Mouse (Mus musculus): ENCODE measurements around the gene Tmem156. TPM values are rescaled to one million over a fixed set of nuclear protein-coding genes. Genes with fewer than 3 reads are reported as not detected.

The Tmem156 gene
- polyA plus RNA-seq, 1 experiment from 2014 or later: not detected

GRCm38 (mm10) chr5:65011901-65012573, 79.9 kb downstream of the Tmem156 start:
- no peak for ATAC-seq
- no peaks in the 10 kb centered on the region for H3K9me3 ChIP-seq (replicated peaks; ENCODE audit: control insufficient read depth, low read length, poor library complexity, severe bottlenecking)
- WGBS: 87% methylated on average over 7 of the region's 7 CpGs
- H3K9ac ChIP-seq (ENCODE audit: low read depth, low read length): no peak overlapping the region
- H3K4me3 ChIP-seq (ENCODE audit: low read depth, low read length): no peak overlapping the region
- no peaks in the 10 kb centered on the region for H3K27me3 ChIP-seq (ENCODE audit: control insufficient read depth, insufficient read depth, low read depth, low read length)
- H3K36me3 ChIP-seq (ENCODE audit: control insufficient read depth, insufficient read depth, low read length): no peaks in the 10 kb centered on the region
- no peaks in the 10 kb centered on the region for H3K4me1 ChIP-seq (ENCODE audit: control insufficient read depth, insufficient read depth, low read length)
- no peak overlapping the region for H3K27ac ChIP-seq (ENCODE audit: low read length)
- no peak overlapping the region for H3K4me2 ChIP-seq (ENCODE audit: low read length)

- Histone ChIP-seq H3K27ac (ENCODE audit: low read length) (peak overlapping the region; percentile 63; the same call in 1 of the 2 replicates), H3K4me3 (ENCODE audit: low read depth, low read length) (no peak overlapping the region), H3K36me3 (ENCODE audit: control insufficient read depth, insufficient read depth, low read length) (no peaks in the 10 kb centered on the region), H3K9me3 (replicated peaks; ENCODE audit: control insufficient read depth, low read length, poor library complexity, severe bottlenecking) (no peaks in the 10 kb centered on the region), H3K4me1 (ENCODE audit: control insufficient read depth, insufficient read depth, low read length) (peaks cover 8% of the 10 kb centered on the region; the same call in 1 of the 2 replicates), H3K27me3 (ENCODE audit: control insufficient read depth, insufficient read depth, low read depth, low read length) (no peaks in the 10 kb centered on the region), H3K4me2 (ENCODE audit: low read length) (no peak overlapping the region), H3K9ac (ENCODE audit: low read depth, low read length) (no peak overlapping the region)
- peak; percentile 49; the same call in 1 of the 2 replicates for ATAC-seq
- 29% methylated on average over 4 of the region's 4 CpGs for WGBS
Observed at GRCm38 (mm10) chr5:65006011-65006491, 85.9 kb downstream of the Tmem156 start.

- Histone ChIP-seq H3K4me2 (ENCODE audit: low read length) (no peak overlapping the region), H3K9ac (ENCODE audit: low read depth, low read length) (no peak overlapping the region), H3K36me3 (ENCODE audit: control insufficient read depth, insufficient read depth, low read length) (no peaks in the 10 kb centered on the region), H3K27me3 (ENCODE audit: control insufficient read depth, insufficient read depth, low read depth, low read length) (no peaks in the 10 kb centered on the region), H3K9me3 (replicated peaks; ENCODE audit: control insufficient read depth, low read length, poor library complexity, severe bottlenecking) (no peaks in the 10 kb centered on the region), H3K4me3 (ENCODE audit: low read depth, low read length) (no peak overlapping the region), H3K4me1 (ENCODE audit: control insufficient read depth, insufficient read depth, low read length) (peaks cover 8% of the 10 kb centered on the region; the same call in 1 of the 2 replicates), H3K27ac (ENCODE audit: low read length) (no peak overlapping the region)
- no peak for ATAC-seq
- 92% methylated on average over 4 of the region's 4 CpGs for WGBS
Observed at GRCm38 (mm10) chr5:65005251-65005650, 86.7 kb downstream of the Tmem156 start.

Other genes starting within 250 kb of the Tmem156 start
- gene Tlr1, start 158.6 kb downstream of the Tmem156 start, polyA plus RNA-seq (2015; fragmentation: Nextera tagmentation; extraction: Ambion mirVana): 0.22 and 0.28 TPM in 2 replicates
- 0.23 and 0.36 TPM in 2 replicates for gene Tlr6, start 132.0 kb downstream of the Tmem156 start, polyA plus RNA-seq (2015; fragmentation: Nextera tagmentation; extraction: Ambion mirVana)
- gene Fam114a1, start 122.1 kb downstream of the Tmem156 start, polyA plus RNA-seq (2015; fragmentation: Nextera tagmentation; extraction: Ambion mirVana): 6.6 and 7.3 TPM in 2 replicates
- gene Klhl5, start 15.4 kb upstream of the Tmem156 start, polyA plus RNA-seq (2015; fragmentation: Nextera tagmentation; extraction: Ambion mirVana): 61.6 and 63.9 TPM in 2 replicates
- gene Wdr19, start 107.6 kb upstream of the Tmem156 start, polyA plus RNA-seq (2015; fragmentation: Nextera tagmentation; extraction: Ambion mirVana): 12.6 and 15.2 TPM in 2 replicates
- gene Rfc1, start 243.5 kb upstream of the Tmem156 start, polyA plus RNA-seq (2015; fragmentation: Nextera tagmentation; extraction: Ambion mirVana): 26.5 and 29.2 TPM in 2 replicates

Measured in midbrain, embryonic 16.5 days (tissue).